Mouse (Mus musculus): ENCODE data around the gene Tmem56.

DNA sequence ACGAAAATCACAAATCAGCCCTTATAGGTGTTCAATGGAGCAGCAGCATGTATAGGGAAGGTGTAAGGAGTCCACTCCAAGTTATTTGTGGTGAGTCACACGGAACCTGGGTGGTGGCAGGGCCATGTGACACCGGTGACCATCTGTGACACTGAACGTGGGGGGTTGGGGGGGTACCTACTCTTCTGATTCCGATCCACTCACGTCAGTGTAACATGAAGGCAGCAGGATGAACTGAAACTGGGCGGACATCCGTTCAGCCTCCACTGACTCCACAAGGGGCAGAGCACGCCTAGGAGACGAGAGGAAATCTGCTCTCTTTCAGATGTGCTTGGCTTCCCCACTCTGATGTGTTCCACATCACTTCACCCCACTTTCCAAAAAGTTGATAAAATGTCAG lies 123.3 kb downstream of the Tmem56 start:
- TF ChIP-seq POLR2A (IDR thresholded peaks at IDR 0.05; ENCODE audit: insufficient read depth, low read depth, low read length) (no peak), CTCF (IDR thresholded peaks at IDR 0.05) (no peak), EP300 (IDR thresholded peaks at IDR 0.05; ENCODE audit: insufficient read depth, low read depth, low read length) (no peak)
